Mouse (Mus musculus) kidney, adult 11 months (tissue): ENCODE measurements at regions not wholly inside any gene's neighbourhood (a gene's known extent, or its start where the extent isn't known, plus 50 kb on each side); places are given as distances from the start of the nearest gene placed in this dataset.
"Not testable (repeated sequence)": the region's sequence is repeated elsewhere in the genome, so short reads cannot be mapped to it uniquely, and the experiment has no call there.

ENCODE experiments used
- DNase-seq: peaks from one replicate; pipeline ENCODE4 v3.0.0; 2022

- DNase-seq: no peak
Measured at GRCm38 (mm10) chr2:79022954-79023353, 155.0 kb downstream of the Ube2e3 start.

DNA sequence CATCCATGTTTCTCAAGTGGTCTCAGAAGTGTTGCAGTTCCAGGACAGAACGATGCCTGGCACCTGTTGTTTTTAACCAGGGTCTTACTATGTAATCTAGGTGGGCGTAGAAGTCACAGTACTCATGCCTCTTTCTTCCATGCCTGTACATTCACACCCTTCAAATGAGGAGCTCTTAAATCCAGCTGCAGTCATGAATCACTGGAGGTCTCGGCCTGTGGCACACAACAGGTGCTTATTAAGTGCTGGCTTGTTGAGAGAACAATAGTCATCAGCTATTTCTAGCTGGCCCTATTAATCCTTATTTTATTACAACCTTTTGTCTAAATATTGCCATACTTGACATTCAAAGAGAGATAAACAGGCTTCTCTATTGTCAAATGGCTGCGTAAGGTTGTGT, 157.8 kb downstream of the Ube2e3 start:
- no peak for DNase-seq

GRCm38 (mm10) chr2:79030990-79031389, 163.1 kb downstream of the Ube2e3 start:
- DNase-seq: no peak

- no peak for DNase-seq
Measured at GRCm38 (mm10) chr2:79036296-79036695, 168.4 kb downstream of the Ube2e3 start.

DNA sequence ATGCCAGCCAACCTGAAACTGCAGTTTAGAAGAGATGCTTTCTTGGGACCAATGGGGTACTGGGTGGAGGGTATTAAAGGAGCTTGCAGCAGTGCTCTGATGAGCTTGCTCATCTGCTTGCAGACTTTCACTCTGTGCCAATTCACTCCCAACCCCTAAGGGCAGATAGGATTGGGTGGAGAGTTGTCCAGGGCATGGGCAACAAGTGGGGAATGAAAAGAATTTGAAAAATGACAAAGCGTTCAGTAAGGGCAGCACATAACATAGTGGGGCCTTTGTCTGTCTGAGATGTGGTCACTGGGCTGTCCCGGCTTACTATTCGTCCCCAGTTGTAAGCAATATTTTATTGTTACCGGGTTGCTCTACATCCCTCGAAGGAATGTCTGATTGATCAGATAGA, 170.7 kb downstream of the Ube2e3 start:
- DNase-seq: no peak

GRCm38 (mm10) chr2:79044804-79045203, 176.9 kb downstream of the Ube2e3 start:
- not testable (repeated sequence) for DNase-seq

DNA sequence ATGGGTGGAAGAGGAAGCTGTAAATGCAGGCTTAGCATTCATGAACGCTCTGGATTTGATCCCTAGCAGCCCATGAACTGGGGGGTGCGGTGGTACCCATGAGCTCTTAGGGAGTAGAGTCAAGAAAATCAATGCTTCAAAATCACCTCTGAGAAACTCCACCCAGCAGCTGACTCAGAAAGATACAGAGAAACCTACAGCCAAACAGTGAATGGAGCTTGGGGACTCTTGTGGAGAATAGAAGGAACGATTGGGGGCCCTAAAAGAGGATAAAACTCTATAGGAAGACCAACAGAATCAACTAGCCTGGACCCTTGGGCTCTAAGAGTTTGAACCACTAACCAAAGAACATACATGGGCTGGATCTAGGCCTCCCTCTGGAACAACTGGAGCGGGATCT, 177.6 kb downstream of the Ube2e3 start:
- no peak for DNase-seq

- DNase-seq: no peak
Measured at GRCm38 (mm10) chr2:79048020-79048419, 180.1 kb downstream of the Ube2e3 start.

GRCm38 (mm10) chr2:79048777-79049537, 181.0 kb downstream of the Ube2e3 start:
- DNase-seq: no peak

DNA sequence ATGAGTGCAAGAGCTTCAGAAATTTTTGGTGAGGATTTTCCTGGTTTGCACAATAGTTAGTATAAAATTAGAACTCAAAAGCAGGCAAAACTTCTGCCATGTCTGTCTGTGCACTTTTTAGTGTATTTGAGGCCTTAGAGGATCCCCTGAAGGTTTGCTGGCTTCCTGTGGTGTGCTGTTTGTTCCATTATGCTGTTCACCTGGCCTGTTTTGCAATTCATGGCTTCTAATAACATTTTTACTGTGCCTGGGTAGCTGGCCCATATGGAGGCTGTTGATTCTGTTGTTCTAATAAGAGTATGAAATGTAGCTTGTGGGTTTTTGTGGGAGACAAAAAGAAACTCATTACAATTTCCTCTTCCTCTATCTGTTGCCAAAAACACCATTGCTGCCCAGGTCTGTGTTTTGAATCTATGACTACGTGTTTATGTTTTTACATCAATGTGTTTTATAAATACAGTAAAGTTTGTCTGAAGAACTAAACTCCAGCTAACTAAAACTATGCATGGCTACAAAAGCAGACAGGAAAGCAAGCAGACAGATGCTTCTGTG, 182.6 kb downstream of the Ube2e3 start:
- DNase-seq: no peak

DNA sequence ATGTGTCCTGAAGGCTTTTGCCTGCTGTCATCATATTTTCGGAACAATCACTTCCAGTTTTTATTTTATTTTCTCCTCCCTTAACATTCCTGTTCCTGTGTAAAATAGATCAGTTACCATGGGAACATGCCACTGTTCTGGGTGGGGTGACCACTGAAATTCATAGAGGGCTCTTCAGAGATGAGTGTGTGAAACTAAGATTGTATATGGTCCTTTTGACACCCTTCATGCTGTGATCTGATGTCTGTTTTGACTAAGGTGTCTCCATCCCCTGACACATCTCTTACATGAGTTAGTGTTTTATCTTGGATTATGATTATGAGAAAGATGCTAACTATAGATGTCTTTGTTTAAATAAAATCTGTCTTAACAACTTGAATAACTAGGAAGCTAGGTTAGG, 184.3 kb downstream of the Ube2e3 start:
- DNase-seq: no peak

GRCm38 (mm10) chr2:79056138-79056537, 188.2 kb downstream of the Ube2e3 start:
- no peak for DNase-seq

GRCm38 (mm10) chr2:79059115-79059943, 191.4 kb downstream of the Ube2e3 start:
- no peak for DNase-seq

DNA sequence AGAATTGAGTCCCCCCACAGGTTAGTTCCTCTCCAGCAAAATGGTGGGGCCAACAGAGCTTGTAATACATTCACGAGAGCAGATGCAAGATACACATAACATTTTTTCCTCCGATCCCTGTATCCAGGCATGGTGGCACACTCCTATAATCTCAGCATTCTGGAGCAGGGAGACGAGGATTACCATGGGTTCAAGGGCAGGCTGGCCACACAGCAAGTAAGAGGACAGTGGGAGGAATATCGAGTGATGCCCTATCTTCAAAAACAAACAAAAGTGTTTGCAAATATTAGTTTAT, 192.0 kb downstream of the Ube2e3 start:
- no peak for DNase-seq

DNA sequence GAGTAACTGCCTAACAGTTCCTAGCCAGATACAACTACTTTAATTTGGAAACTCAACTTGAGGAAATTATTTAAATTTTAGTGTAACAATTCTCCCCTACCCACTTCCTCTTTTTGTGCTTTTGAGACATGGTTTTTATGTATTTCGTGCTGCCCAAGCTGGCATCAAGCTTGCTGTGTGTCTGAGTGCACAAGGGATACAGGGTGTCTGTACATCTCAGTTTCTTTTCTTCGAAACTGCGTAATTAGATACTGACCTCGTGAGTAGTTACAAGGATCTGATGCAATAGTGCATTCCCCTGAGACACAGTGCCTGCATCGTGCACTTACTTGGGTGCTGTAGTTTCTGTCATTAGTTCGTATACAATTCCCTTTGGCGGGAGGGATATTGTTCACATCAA, 192.4 kb downstream of the Ube2e3 start:
- DNase-seq: no peak

DNA sequence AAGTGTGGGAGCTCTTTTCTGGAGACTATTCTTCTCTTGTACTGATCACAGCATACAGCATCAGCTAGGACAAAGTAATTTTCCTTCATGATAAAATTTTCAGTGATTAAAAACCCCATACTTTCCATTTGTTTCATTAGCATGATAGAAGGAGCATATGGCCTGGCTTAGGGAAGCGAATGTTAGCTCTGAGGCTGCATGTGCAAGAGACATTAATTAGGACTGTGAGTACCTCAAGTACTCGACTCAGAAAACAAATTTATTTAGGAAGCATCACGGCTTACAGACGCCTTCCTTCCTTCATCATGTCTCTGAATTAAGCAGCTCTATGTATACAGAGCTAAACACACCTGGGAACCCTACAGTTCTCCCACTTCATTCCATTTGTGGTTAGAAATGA, 193.6 kb upstream of the Itga4 start:
- DNase-seq: no peak

- no peak for DNase-seq
Measured at GRCm38 (mm10) chr2:79062196-79062636, 193.0 kb upstream of the Itga4 start.

DNA sequence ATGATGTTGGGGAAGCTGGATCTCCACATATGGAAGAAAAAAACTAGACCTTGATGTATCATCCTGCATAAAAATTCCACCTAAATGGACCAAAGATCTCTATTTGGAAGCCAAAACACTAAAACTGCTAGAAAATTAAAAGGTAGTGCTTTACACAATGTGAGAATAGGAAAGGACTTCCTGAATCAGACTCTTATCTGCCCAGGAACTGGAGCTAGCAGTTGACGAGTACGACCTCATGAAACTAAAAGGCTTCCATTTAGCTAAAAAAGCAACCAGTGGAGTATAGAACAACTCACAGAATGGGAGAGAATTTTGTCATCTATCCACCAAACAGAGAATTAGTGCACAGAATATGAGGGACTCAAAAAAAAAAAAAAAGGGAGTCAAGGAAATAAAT, 191.6 kb upstream of the Itga4 start:
- no peak for DNase-seq

DNA sequence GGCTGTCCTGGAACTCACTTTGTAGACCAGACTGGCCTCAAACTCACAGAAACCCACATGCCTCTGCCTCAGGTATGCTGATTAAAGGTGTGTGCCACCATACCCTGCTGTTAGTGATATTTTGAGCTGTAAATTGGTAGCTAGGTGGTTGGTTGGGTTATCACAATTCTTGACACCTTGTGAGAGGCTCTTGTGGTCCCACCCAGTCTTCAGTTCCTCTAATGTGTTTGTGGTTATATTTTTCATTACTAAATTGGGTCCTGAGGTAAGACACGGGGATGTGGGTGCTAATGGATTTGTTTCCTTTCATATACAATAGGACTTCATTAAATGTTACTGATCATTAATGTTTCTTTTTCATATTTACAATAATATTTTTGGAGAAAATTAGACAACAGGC, 189.9 kb upstream of the Itga4 start:
- no peak for DNase-seq

DNA sequence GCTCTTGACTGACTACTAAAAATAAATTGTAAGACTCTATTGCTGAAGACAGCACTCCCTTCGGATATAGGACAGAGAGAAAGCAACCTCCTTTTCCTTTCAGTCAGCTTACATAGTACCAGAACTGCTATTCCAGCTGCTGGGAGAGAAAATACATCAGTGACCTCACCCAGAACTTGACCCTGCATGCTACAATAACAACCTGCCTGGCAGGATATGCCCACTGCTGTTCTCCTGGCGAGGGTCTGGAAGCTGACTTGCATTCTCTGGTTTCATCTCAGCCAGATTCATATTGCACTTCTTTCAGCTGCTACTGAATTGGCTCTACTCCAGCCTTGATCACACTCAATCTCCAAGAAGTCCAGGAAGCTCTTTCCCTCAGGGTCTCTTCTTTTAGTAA, 179.1 kb upstream of the Itga4 start:
- DNase-seq: no peak

DNA sequence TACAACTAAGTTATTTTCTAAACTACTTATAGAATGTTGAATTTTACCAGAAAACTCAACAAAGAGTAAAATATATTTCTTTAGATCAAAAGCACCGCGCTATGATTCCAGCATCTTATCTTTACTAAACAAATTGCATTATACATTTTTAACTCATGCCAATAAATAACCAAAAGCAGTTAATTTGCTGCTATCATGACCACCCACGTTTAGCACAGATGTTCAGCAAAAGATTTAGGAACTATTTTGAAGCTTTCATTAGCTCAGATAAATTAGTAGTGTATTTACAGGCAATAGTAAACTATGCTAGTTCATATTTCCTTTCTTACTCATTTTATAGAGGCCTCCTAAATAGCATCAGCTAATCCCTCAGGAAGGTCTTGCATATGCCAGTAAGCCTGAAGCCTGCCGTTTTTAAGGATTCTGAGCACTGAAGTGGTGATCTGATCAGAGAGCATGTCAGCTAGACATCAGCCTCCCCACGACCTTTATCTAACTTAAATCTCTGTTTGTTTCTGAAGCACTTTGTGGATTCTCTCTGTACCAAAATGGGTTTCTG, 176.3 kb upstream of the Itga4 start:
- DNase-seq: no peak

DNA sequence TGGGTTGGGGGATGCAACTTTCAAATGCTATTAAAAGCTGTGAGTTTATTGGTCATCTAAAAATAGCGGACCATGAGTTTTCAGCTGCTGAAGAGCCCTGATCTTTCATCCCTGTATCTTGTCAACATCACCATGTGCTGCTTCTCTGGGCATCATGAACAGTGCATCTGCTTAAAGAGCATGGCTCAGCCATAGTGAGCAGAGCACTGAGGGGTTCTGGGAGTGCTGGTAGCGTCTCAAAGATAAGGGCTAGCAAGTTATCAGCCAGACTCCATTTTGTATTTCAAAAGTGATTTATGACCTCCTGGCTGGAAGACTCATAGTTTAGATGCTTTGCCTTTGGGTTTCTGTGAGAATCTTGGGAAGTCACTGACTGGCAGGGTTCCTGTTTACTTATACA, 173.5 kb upstream of the Itga4 start:
- no peak for DNase-seq

GRCm38 (mm10) chr2:79086280-79086679, 168.9 kb upstream of the Itga4 start:
- DNase-seq: no peak
